Mouse (Mus musculus) intestine, embryonic 14.5 days (tissue): ENCODE results near the gene 1700020D05Rik. TPM values are rescaled to one million over a fixed set of nuclear protein-coding genes. Genes with fewer than 3 reads are reported as not detected.
"Not testable (repeated sequence)": the region's sequence is repeated elsewhere in the genome, so short reads cannot be mapped to it uniquely, and the experiment has no call there.

Source experiments
- ATAC-seq: fragments of 200-750 bp; cut with Nextera tagmentation; replicated peaks from 2 replicates; pipeline ENCODE4 v1.8.0; 2017; ENCODE audit warnings: low read depth, moderate number of reproducible peaks, moderate TSS enrichment, moderate library complexity; ENCODE audit not compliant: low FRiP score, low TSS enrichment
- DNase-seq: peaks from one replicate; pipeline ENCODE4 v3.0.0-alpha.2; 2018; ENCODE audit warnings: low spot score
- H3K27ac ChIP-seq: fragments of 300-500 bp; sonication (generic); 2 replicates; pipeline ENCODE4 v1.5.1; 2014; ENCODE audit warnings: low read depth, mild to moderate bottlenecking, control low read depth
- H3K27me3 ChIP-seq: fragments of 300-500 bp; sonication (generic); replicated peaks from 2 replicates; pipeline ENCODE4 v1.6.1; 2014; ENCODE audit warnings: low read length, control low read depth; ENCODE audit not compliant: control insufficient read depth, insufficient read depth
- H3K36me3 ChIP-seq: fragments of 300-500 bp; sonication (generic); 2 replicates; pipeline ENCODE4 v1.6.1; 2014; ENCODE audit warnings: low read length, control low read depth; ENCODE audit not compliant: control insufficient read depth, insufficient read depth
- H3K4me1 ChIP-seq: fragments of 300-500 bp; sonication (generic); replicated peaks from 2 replicates; pipeline ENCODE4 v1.6.1; 2014; ENCODE audit warnings: low read length, control low read depth, mixed read lengths; ENCODE audit not compliant: control insufficient read depth, insufficient read depth
- H3K4me2 ChIP-seq: fragments of 300-500 bp; sonication (generic); 2 replicates; pipeline ENCODE4 v1.6.1; 2014; ENCODE audit warnings: low read length
- H3K4me3 ChIP-seq: fragments of 300-500 bp; sonication (generic); 2 replicates; pipeline ENCODE4 v1.5.1; 2014; ENCODE audit warnings: low read depth, low read length, control low read depth, mixed read lengths
- H3K9ac ChIP-seq: fragments of 300-500 bp; sonication (generic); 2 replicates; pipeline ENCODE4 v1.6.1; 2014; ENCODE audit warnings: mild to moderate bottlenecking, low read length
- H3K9me3 ChIP-seq: fragments of 300-500 bp; sonication (generic); 2 replicates; pipeline ENCODE4 v1.6.1; 2016; ENCODE audit warnings: low read length, control low read depth; ENCODE audit not compliant: control insufficient read depth
- WGBS: fragments of 180-500 bp; shearing (Covaris S2); extraction: QIAGEN DNeasy Blood & Tissue Kit; methylation state at CpG from one replicate; pipeline ENCODE4 v1.1.7; 2014; 5-methylcytosine and 5-hydroxymethylcytosine counted together
- polyA plus RNA-seq: library from polyadenylated mRNA; unstranded; fragments of >200 nt; fragmentation: Nextera tagmentation; extraction: Ambion mirVana; gene quantifications from 2 replicates; pipeline ENCODE4 v1.2.1, GENCODE M21; 2014

The 1700020D05Rik gene
- polyA plus RNA-seq, 1 experiment from 2014 or later: not detected

DNA sequence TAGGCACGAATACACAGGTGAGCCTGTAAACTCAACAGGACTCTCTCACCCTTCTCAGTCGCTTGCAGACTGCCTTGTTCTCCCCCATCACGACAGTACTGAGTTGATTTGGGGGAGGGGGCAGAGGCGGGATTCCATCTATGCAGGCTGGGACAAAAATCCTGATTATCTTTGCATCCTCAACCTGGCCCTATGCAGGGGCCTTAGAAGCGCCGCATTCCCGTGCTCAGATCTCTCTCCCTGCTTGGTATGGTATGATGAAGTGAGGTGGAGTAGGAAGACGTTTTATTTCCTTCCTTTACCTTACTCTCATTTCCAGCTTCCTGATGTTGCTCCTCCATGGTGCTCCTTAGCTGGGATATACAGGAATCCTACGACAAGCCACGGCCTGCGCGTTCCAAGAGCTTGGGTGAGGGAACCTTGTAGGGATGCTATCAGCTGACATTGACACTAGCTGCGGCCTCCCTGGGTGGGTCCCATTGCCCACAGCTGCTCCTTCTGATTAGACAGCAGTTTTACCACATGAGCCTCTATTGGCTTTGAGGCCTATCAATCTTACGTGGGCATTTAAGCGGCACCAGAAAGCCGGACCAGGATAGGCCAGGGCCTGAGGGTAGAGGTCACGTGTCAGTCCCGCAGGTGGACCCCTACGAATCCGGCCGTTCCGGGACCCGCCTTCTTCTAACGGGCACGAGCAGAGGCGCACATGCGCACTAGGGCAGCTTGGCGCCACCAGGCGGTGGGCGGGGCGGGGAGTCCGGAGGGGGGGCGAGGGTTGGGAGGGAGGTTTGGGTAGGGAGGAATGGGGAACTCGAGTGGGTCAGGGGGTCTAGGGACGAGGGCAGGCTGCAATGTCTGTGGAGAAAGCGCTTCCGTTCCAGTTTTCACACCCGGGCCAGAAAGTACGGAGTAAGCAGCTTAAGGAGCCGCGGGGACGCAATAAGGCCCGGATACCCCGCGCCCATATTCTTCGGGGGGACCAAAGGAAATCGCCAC is 6.7 kb upstream of the 1700020D05Rik start, which contains the start of gene Snx32:
Snx32 (minus strand) TSS at position 508 of the 996 bp plus-strand sequence.
- WGBS: 3% methylated on average over 47 of the region's 47 CpGs
- DNase-seq (peak; percentile 90), ATAC-seq (peak; percentile 98)
- Histone ChIP-seq H3K9me3 (no peaks in the 10 kb centered on the region), H3K4me3 (peak within 1 kb of the TSS; percentile 48), H3K4me2 (peak within 1 kb of the TSS; percentile 86), H3K9ac (peak within 1 kb of the TSS; percentile 58), H3K4me1 (peaks cover 14% of the 10 kb centered on the region), H3K36me3 (no peaks in the 10 kb centered on the region), H3K27ac (0 out of 2 replicates have a peak within 1 kb of the TSS, but pooled peaks have one; percentile 11), H3K27me3 (no peaks in the 10 kb centered on the region)

DNA sequence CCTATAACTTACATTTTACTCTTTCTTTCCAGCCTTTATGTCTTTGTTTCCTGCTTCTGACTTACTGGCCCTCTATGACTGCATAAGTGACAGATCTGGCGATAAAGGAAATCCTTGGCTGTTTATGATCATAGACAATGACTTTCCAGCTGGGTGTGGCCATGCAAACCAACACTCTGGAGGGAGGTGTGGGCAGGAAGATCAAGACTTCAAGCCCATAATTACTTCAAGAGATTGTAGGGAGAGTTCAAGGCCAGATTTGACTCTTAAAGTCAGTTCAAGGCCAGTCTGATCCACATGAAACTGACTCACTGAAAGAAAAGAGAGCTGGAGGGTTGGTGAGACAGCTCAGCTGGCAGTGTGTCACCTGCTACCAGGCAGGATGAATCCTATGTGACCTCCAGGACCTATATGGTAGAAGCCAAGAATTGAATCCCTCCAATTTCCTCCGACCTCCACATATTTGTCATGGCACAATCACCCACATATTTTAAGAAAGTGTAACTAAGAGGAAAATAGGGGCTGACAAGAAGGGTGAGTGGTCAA is 3.2 kb downstream of the 1700020D05Rik start:
- no peak for ATAC-seq
- H3K4me2 ChIP-seq: no peak overlapping the region
- 82% methylated on average over 2 of the region's 2 CpGs for WGBS
- H3K27me3 ChIP-seq: no peaks in the 10 kb centered on the region
- DNase-seq: no peak
- H3K4me3 ChIP-seq: no peak overlapping the region
- no peak overlapping the region for H3K9ac ChIP-seq
- H3K4me1 ChIP-seq: no peaks in the 10 kb centered on the region
- H3K9me3 ChIP-seq: no peaks in the 10 kb centered on the region
- H3K27ac ChIP-seq: no peak overlapping the region
- H3K36me3 ChIP-seq: peaks cover 21% of the 10 kb centered on the region

GRCm38 (mm10) chr19:5496052-5496370 is 7.6 kb downstream of the 1700020D05Rik start:
- H3K36me3 ChIP-seq: peaks cover 56% of the 10 kb centered on the region
- no peak overlapping the region for H3K9ac ChIP-seq
- no peak overlapping the region for H3K27ac ChIP-seq
- no peaks in the 10 kb centered on the region for H3K27me3 ChIP-seq
- H3K4me3 ChIP-seq: no peak overlapping the region
- H3K4me1 ChIP-seq: peaks cover 5% of the 10 kb centered on the region
- H3K9me3 ChIP-seq: no peaks in the 10 kb centered on the region
- WGBS: 80% methylated on average over 16 of the region's 16 CpGs
- H3K4me2 ChIP-seq: no peak overlapping the region
- ATAC-seq (no peak), DNase-seq (no peak)

DNA sequence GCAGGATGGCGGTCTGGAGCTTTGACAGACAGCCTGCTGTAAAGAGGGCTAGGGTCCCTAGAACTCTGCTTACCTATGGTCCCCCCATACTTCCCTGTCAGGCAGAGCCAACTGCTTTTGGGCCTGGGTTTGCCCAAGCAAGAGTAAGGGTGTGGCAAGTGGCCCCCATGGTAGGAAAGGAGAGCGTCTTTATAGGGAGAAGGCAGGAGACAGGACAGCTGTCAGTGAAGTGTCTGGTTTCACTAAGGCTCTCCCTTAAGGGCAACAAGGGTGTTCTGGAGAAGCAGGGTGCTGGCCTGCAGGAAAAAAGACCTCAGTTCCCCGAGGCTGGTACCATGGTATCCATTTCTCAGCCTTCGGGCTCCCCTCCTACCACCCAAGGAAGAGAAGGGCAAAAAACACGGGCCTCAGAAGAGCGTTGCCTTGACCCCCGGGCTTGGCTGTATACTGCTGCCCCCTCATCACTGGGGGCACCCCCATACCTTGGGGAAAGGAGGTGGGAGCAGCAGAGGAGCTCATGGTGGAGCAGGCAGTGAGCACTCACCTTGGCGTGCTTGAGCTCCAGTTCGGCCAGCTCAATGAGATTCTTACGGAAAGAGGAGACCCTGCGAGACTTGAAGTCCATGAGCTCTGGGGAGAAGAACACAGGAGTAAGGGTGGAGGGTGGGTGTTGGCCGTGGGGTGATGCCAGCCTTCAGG is 8.1 kb downstream of the 1700020D05Rik start:
- peaks cover 56% of the 10 kb centered on the region for H3K36me3 ChIP-seq
- H3K4me1 ChIP-seq: peaks cover 5% of the 10 kb centered on the region
- WGBS: 83% methylated on average over 12 of the region's 12 CpGs
- H3K4me2 ChIP-seq: no peak overlapping the region
- ATAC-seq (no peak), DNase-seq (no peak)
- no peaks in the 10 kb centered on the region for H3K9me3 ChIP-seq
- no peaks in the 10 kb centered on the region for H3K27me3 ChIP-seq
- H3K4me3 ChIP-seq: no peak overlapping the region
- no peak overlapping the region for H3K9ac ChIP-seq
- H3K27ac ChIP-seq: no peak overlapping the region

DNA sequence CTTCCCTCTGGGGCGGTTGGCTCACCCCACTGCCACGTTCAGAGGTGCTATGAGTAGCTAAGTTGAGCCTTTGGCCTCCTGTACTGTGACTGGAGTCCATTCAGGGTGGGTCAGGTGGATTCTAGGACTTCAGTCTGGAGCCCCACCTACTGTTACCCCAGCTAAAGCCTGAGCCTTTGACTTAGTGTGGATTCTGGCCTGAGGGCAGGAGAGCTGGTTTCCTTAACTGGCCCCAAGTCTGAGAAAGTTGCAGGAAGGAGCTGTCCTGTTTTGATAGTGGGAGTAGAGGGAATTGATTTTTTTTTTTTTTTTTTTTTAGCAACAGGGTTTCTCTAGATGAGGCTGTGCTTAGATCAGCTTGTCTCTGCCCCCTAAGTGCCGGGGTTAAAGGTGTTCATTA is 9.3 kb downstream of the 1700020D05Rik start:
- Histone ChIP-seq H3K4me1 (peaks cover 6% of the 10 kb centered on the region), H3K4me2 (no peak overlapping the region), H3K27ac (no peak overlapping the region), H3K27me3 (no peaks in the 10 kb centered on the region), H3K9ac (no peak overlapping the region), H3K36me3 (peaks cover 56% of the 10 kb centered on the region), H3K4me3 (no peak overlapping the region), H3K9me3 (no peaks in the 10 kb centered on the region)
- 86% methylated on average over 3 of the region's 3 CpGs for WGBS
- ATAC-seq: no peak
- no peak for DNase-seq

DNA sequence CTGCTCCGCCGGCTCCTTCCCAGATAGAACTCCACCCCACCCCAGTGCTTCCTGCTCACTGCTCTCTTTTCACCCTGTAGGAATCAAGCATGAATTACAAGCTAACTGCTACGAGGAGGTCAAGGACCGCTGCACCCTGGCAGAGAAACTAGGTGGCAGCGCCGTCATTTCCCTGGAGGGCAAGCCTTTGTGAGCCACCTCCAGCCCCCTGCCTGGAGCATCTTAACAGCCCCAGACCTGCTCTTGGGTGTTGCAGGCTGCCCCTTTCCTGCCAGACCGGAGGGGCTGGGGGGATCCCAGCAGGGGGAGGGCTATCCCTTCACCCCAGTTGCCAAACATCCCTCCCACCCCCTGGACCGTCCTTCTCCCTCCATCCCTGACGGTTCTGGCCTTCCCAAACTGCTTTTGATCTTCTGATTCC is 10.3 kb downstream of the 1700020D05Rik start:
- not testable (repeated sequence) for H3K27me3 ChIP-seq, H3K4me1 ChIP-seq, H3K9ac ChIP-seq, DNase-seq, H3K4me2 ChIP-seq, H3K4me3 ChIP-seq, H3K27ac ChIP-seq, H3K9me3 ChIP-seq, ATAC-seq
- H3K36me3 ChIP-seq: peaks cover 56% of the 10 kb centered on the region
- 67% methylated on average over 9 of the region's 9 CpGs for WGBS

DNA sequence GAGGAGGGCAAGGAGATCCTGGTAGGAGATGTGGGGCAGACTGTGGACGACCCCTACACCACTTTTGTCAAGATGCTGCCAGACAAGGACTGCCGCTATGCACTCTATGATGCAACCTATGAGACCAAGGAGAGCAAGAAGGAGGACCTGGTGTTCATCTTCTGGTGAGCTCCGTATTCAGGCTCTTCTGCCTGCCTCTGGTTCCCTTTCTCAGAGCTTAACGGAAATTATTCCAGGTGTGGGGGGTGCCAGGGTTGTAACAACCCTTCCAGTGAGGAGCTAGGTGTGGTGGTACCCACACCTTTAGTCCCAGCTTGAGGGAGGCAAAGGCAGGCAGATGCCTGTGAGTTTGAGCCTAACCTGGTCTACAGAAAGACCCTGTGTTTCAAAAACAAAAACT is 10.9 kb downstream of the 1700020D05Rik start:
- Histone ChIP-seq H3K4me2 (no peak overlapping the region), H3K27ac (no peak overlapping the region)
- WGBS: 82% methylated on average over 4 of the region's 4 CpGs

GRCm38 (mm10) chr19:5490898-5491708 is 12.5 kb downstream of the 1700020D05Rik start:
- H3K4me1 ChIP-seq: peaks cover 18% of the 10 kb centered on the region
- under 1% methylated on average over 59 of the region's 59 CpGs for WGBS

More for the DNA sequence above, 10.9 kb downstream of the 1700020D05Rik start:
- Histone ChIP-seq H3K9ac (no peak overlapping the region), H3K36me3 (peaks cover 56% of the 10 kb centered on the region), H3K4me1 (peaks cover 9% of the 10 kb centered on the region), H3K27me3 (no peaks in the 10 kb centered on the region), H3K4me3 (no peak overlapping the region), H3K9me3 (no peaks in the 10 kb centered on the region)
- DNase-seq (no peak), ATAC-seq (no peak)

More at GRCm38 (mm10) chr19:5490898-5491708, 12.5 kb downstream of the 1700020D05Rik start:
- DNase-seq (peak; percentile 89), ATAC-seq (no peak; the same call in none of the 2 replicates)
- peaks cover 41% of the 10 kb centered on the region for H3K36me3 ChIP-seq
- peak overlapping the region; percentile 75 for H3K4me2 ChIP-seq
- no peaks in the 10 kb centered on the region for H3K9me3 ChIP-seq
- H3K27me3 ChIP-seq: no peaks in the 10 kb centered on the region
- peak overlapping the region; percentile 98 for H3K27ac ChIP-seq
- peak overlapping the region; percentile 95 for H3K4me3 ChIP-seq
- peak overlapping the region; percentile 96 for H3K9ac ChIP-seq
